Mouse (Mus musculus) thymus, adult 2 months (tissue): Measurements from ENCODE around the gene Adgrl3. TPM values are rescaled to one million over a fixed set of nuclear protein-coding genes. Genes with fewer than 3 reads are reported as not detected.

ENCODE experiments used
- DNase-seq: peaks from one replicate; pipeline ENCODE4 v3.0.0; 2021
- H3K27ac ChIP-seq: fragments of 200-500 bp; 2 replicates; pipeline ENCODE4 v1.5.1; 2012; ENCODE audit warnings: low read length, control low read depth; ENCODE audit not compliant: control insufficient read depth, insufficient read depth
- H3K27me3 ChIP-seq: fragments of 200-500 bp; 2 replicates; pipeline ENCODE4 v1.6.1; 2012; ENCODE audit warnings: mild to moderate bottlenecking, low read length, moderate library complexity, mixed read lengths; ENCODE audit not compliant: control insufficient read depth, insufficient read depth
- H3K36me3 ChIP-seq: fragments of 200-500 bp; 2 replicates; pipeline ENCODE4 v1.6.1; 2012; ENCODE audit warnings: mild to moderate bottlenecking, low read length, moderate library complexity; ENCODE audit not compliant: control insufficient read depth, insufficient read depth
- H3K4me1 ChIP-seq: fragments of 200-500 bp; replicated peaks from 2 replicates; pipeline ENCODE4 v1.6.1; 2012; ENCODE audit warnings: low read length; ENCODE audit not compliant: control insufficient read depth, insufficient read depth
- H3K4me3 ChIP-seq: fragments of 200-500 bp; 2 replicates; pipeline ENCODE4 v1.5.1; 2012; ENCODE audit warnings: mild to moderate bottlenecking, low read length, control low read depth, moderate library complexity; ENCODE audit not compliant: control insufficient read depth, insufficient read depth
- CTCF ChIP-seq: fragments of 200-500 bp; IDR thresholded peaks from 2 replicates; pipeline ENCODE4 v1.5.1; 2012; ENCODE audit warnings: mild to moderate bottlenecking, control low read depth, low read length, moderate library complexity, borderline replicate concordance; ENCODE audit not compliant: control insufficient read depth, poor library complexity, insufficient read depth; ENCODE audit errors: extremely low read depth
- POLR2A ChIP-seq: fragments of 200-500 bp; IDR thresholded peaks from 2 replicates; pipeline ENCODE4 v1.6.1; 2012; ENCODE audit warnings: mild to moderate bottlenecking, low read length, control low read depth, moderate library complexity; ENCODE audit not compliant: control insufficient read depth, poor library complexity, insufficient read depth; ENCODE audit errors: extremely low read depth
- WGBS: fragments of 180-500 bp; shearing (Covaris S2); methylation state at CpG from one replicate; pipeline ENCODE4 v1.1.7; 2018; 5-methylcytosine and 5-hydroxymethylcytosine counted together
- polyA plus RNA-seq: library from polyadenylated mRNA; depleted of rRNA; stranded (reverse); fragments of >200 nt; gene quantifications from 2 replicates; pipeline ENCODE4 v1.2.3, GENCODE M21; 2012

Gene Adgrl3
- polyA plus RNA-seq, 1 experiment, result 0.62 TPM

DNA sequence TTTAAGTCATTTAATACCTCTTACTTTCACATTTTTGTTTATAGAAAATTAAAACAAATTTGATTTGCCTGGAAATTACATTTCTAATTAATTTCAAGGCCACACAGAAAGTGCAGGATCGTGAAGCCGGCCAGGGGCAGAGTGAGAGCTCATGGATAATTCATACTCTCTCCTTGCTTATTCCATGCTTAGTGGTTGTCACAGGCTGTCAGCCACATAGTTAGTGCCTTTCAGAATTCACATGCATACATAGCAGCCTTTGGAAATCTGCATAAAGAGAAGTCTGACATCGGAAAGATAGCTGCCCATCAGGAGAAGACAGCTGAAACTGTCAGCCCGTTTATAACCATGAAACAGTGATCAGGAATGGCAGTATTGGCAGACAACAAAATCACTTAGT, 181.9 kb downstream of the Adgrl3 start:
- DNase-seq, result no peak
- H3K4me3 ChIP-seq, result no peak overlapping the region
- 96% methylated on average over 4 of the region's 4 CpGs for WGBS
- no peaks in the 10 kb centered on the region for H3K36me3 ChIP-seq
- H3K4me1 ChIP-seq, result no peaks in the 10 kb centered on the region
- no peaks in the 10 kb centered on the region for H3K27me3 ChIP-seq
- TF ChIP-seq POLR2A (no peak), CTCF (no peak)
- no peak overlapping the region for H3K27ac ChIP-seq

DNA sequence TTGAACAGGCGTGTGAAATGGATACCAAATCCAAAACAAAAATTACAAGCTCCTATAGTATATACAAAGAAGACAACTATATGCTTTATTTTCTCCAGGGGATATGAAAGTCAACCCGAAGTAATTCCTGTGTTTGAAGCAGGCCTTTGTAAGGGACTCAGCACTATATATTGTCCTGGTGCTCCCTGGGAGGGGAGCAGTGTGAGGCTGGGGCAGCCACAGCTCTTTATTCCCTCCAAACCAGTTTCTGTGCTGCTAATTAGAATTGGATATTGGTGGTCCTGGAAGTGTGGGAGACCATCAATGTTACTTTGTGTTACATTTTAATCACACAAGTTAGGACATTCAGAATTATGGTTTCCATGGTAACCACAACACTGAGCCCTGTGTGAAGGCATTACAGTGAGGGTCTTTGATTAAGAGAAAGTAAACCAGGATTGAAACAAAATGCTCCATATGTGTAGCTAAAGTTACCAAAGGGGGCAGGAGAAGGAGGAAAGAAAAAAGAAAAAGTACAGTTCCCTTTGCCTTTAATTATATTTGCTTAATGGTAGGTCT, 198.6 kb downstream of the Adgrl3 start:
- Histone ChIP-seq H3K4me3 (no peak overlapping the region), H3K4me1 (no peaks in the 10 kb centered on the region), H3K27me3 (no peaks in the 10 kb centered on the region), H3K36me3 (no peaks in the 10 kb centered on the region), H3K27ac (no peak overlapping the region)
- no peak for DNase-seq
- 88% methylated on average over 2 of the region's 2 CpGs for WGBS
- TF ChIP-seq POLR2A (no peak), CTCF (no peak)

DNA sequence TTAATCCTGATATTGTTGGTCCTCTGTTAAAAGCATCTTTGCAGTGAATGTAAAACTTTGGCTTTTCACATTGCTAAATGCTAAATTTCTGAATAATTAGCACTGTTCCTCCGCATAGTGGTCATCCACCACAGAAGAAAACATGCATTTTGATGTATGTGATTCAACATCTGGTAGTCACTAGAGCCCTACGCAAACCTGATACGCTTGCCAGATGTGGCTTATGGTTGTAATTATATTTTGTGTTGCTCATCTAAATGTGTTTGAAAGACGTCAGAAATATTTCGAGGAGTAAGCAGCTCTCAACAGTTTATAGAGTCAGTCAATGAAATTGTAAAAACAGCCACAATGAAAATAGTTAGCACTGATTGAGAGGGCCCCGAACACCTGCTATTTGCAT, 204.5 kb downstream of the Adgrl3 start:
- no peak for TF ChIP-seq CTCF
- TF ChIP-seq POLR2A, result no peak
- H3K4me3 ChIP-seq, result no peak overlapping the region
- no peak for DNase-seq
- WGBS, result 92% methylated on average over 6 of the region's 6 CpGs
- no peak overlapping the region for H3K27ac ChIP-seq
- no peaks in the 10 kb centered on the region for H3K36me3 ChIP-seq
- H3K27me3 ChIP-seq, result no peaks in the 10 kb centered on the region
- H3K4me1 ChIP-seq, result no peaks in the 10 kb centered on the region

DNA sequence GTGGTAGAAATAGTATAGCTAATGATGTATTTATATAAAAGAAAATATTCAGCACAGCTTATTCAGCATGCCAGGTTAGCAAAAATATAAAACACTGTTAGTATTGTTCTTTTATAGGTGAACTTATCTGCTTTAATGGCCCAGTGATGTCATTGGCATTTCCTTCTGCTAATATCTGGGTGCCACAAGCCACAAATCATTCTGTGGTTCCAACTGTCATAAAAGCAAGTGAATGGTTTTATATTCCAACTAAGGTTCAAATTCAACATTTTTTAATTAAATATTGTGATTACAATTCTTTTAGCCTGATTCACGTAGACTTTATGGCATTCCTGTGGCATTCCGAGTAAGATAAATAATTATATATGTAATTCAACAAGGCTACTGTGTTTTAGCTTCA, 205.5 kb downstream of the Adgrl3 start:
- Histone ChIP-seq H3K36me3 (no peaks in the 10 kb centered on the region), H3K4me3 (no peak overlapping the region), H3K4me1 (no peaks in the 10 kb centered on the region), H3K27ac (no peak overlapping the region), H3K27me3 (no peaks in the 10 kb centered on the region)
- WGBS, result 92% methylated on average over 2 of the region's 2 CpGs
- no peak for TF ChIP-seq CTCF
- no peak for DNase-seq

DNA sequence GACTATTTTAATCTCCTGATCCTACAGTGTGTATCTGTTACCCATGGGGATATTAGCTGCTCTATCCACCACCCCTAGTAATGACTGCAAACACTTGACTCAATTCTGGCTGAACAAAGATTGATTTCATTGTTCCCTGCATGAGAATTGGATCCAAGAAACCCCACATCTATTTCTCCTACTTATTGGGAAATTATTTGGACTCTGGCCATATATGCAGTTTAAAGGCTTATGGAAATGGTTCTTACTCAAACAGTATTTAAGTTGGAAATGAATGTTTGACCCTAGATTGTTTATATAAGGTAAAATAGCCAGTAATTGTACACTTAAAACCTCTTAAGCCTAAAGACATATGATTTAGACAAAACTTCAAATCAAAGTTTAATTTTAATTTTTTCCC, 207.3 kb downstream of the Adgrl3 start:
- Histone ChIP-seq H3K36me3 (no peaks in the 10 kb centered on the region), H3K27ac (no peak overlapping the region), H3K27me3 (no peaks in the 10 kb centered on the region), H3K4me3 (no peak overlapping the region), H3K4me1 (no peaks in the 10 kb centered on the region)
- no peak for DNase-seq
- TF ChIP-seq CTCF (no peak), POLR2A (no peak)

DNA sequence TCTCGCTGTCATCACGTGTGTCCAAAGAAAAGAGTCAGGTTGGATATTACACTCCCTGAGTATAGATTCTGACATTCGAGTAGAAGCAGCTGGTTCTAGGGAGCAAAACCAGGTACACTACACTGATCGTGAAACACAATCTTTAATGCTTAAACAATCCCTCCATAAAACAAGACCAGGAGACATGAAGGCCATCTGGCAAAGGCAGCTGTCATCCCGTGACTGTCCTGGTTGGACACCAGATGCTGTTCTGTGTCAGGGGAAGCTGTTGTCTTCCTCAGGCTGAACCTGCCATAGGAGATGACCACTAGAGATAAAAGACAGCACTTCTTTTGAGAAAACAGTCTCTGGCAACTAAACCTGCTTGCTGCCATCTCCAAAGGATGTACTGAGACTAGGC, 228.8 kb downstream of the Adgrl3 start:
- Histone ChIP-seq H3K4me1 (no peaks in the 10 kb centered on the region), H3K4me3 (no peak overlapping the region), H3K27me3 (no peaks in the 10 kb centered on the region), H3K36me3 (no peaks in the 10 kb centered on the region), H3K27ac (no peak overlapping the region)
- DNase-seq, result no peak
- TF ChIP-seq CTCF (no peak), POLR2A (no peak)
- WGBS, result 80% methylated on average over 5 of the region's 5 CpGs

DNA sequence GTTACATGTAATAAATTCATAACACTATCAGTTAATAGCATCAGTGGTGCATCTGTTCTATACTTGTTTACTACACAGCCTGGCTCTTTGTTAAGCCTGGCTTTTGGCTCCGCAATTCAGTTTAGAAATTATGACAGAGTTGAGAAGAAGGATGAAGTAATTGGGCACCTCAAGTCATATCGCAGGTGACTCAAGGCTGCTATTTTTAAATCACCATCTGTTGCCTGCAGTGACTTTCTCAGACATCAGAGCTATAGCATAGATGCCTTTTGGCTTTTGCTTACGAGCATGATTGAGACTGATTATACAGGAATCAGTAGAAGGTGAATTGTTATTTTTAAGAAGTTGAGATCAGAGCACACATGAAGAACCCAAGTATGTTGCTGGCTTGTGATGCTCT, 236.2 kb downstream of the Adgrl3 start:
- WGBS, result 97% methylated on average over 3 of the region's 3 CpGs
- no peaks in the 10 kb centered on the region for H3K36me3 ChIP-seq
- DNase-seq, result no peak
- no peak overlapping the region for H3K27ac ChIP-seq
- no peak overlapping the region for H3K4me3 ChIP-seq
- H3K4me1 ChIP-seq, result no peaks in the 10 kb centered on the region
- TF ChIP-seq POLR2A, result no peak
- no peak for TF ChIP-seq CTCF
- no peaks in the 10 kb centered on the region for H3K27me3 ChIP-seq
